Mouse (Mus musculus) C2C12 (cell line): Measurements from ENCODE around the gene P4ha2.

ENCODE experiments used
- CTCF ChIP-seq: IDR thresholded peaks from one replicate; pipeline ENCODE4 v1.5.1; 2011; ENCODE audit not compliant: control insufficient read depth, insufficient read depth, insufficient read length
- MAX ChIP-seq: IDR thresholded peaks from one replicate; pipeline ENCODE4 v1.6.1; 2011; ENCODE audit warnings: mild to moderate bottlenecking, control low read depth
- MYOD1 ChIP-seq: IDR thresholded peaks from one replicate; pipeline ENCODE4 v1.6.1; 2011; ENCODE audit warnings: low read depth; ENCODE audit not compliant: control insufficient read depth, insufficient read length
- MYOG ChIP-seq: IDR thresholded peaks from one replicate; pipeline ENCODE4 v1.6.1; 2011; ENCODE audit not compliant: control insufficient read depth, insufficient read length; ENCODE audit errors: extremely low read depth
- USF1 ChIP-seq: IDR thresholded peaks from one replicate; pipeline ENCODE4 v1.6.1; 2011; ENCODE audit warnings: low read depth, mild to moderate bottlenecking, control low read depth, moderate library complexity

GRCm38 (mm10) chr11:54071726-54072445 lies 28.0 kb upstream of the P4ha2 start:
- TF ChIP-seq CTCF, result no peak
- TF ChIP-seq USF1, result no peak
- no peak for TF ChIP-seq MYOG
- TF ChIP-seq MYOD1, result no peak
- no peak for TF ChIP-seq MAX
